Mouse (Mus musculus) myocyte (in vitro differentiated cells): ENCODE measurements around the gene Celf5. TPM values are rescaled to one million over a fixed set of nuclear protein-coding genes. Genes with fewer than 3 reads are reported as not detected.

ENCODE experiments used
- H3K27me3 ChIP-seq: one replicate; pipeline ENCODE4 v1.6.1; 2011; ENCODE audit not compliant: control insufficient read depth, insufficient read depth, insufficient read length
- H3K36me3 ChIP-seq: one replicate; pipeline ENCODE4 v1.6.1; 2011; ENCODE audit not compliant: control insufficient read depth, insufficient read depth
- H3K4me2 ChIP-seq: one replicate; pipeline ENCODE4 v1.6.1; 2011; ENCODE audit warnings: low read depth, control low read depth
- H3K4me3 ChIP-seq: one replicate; pipeline ENCODE4 v1.5.1; 2011; ENCODE audit warnings: mild to moderate bottlenecking, control low read depth, moderate library complexity
- H3K79me2 ChIP-seq: one replicate; pipeline ENCODE4 v1.6.1; 2011; ENCODE audit not compliant: control insufficient read depth, insufficient read depth
- H3ac ChIP-seq: one replicate; pipeline ENCODE4 v1.6.1; 2011; ENCODE audit not compliant: control insufficient read depth, insufficient read length
- CEBPB ChIP-seq: IDR thresholded peaks from 2 replicates; pipeline ENCODE4 v1.6.1; 2011; ENCODE audit warnings: mild to moderate bottlenecking, moderate library complexity; ENCODE audit not compliant: poor library complexity, insufficient read depth, severe bottlenecking
- E2F4 ChIP-seq: IDR thresholded peaks from one replicate; pipeline ENCODE4 v1.6.1; 2011; ENCODE audit warnings: mild to moderate bottlenecking, control low read depth, moderate library complexity; ENCODE audit not compliant: insufficient read depth
- MAX ChIP-seq: IDR thresholded peaks from one replicate; pipeline ENCODE4 v1.6.1; 2011; ENCODE audit warnings: low read depth, mild to moderate bottlenecking, control low read depth
- MYOD1 ChIP-seq, 3 experiments: IDR thresholded peaks; one replicate each; pipeline ENCODE4 v1.6.1; 2011; ENCODE audit warnings: control low read depth in 2 of 3, low read depth in 2 of 3, mild to moderate bottlenecking in 2 of 3, moderate library complexity in 1 of 3; ENCODE audit not compliant: insufficient read length in 2 of 3, control insufficient read depth in 1 of 3
- MYOG ChIP-seq, 3 experiments: IDR thresholded peaks; one replicate each; pipeline ENCODE4 v1.6.1; 2011; ENCODE audit warnings: control low read depth in 2 of 3, low read depth in 2 of 3, mild to moderate bottlenecking in 2 of 3; ENCODE audit not compliant: insufficient read length in 2 of 3, control insufficient read depth in 1 of 3, insufficient read depth in 1 of 3
- POLR2A ChIP-seq: IDR thresholded peaks from one replicate; pipeline ENCODE4 v1.6.1; 2011; ENCODE audit warnings: low read depth, mild to moderate bottlenecking, control low read depth, moderate library complexity; ENCODE audit not compliant: insufficient read length
- POLR2AphosphoS2 ChIP-seq: IDR thresholded peaks from one replicate; pipeline ENCODE4 v1.6.1; 2011; ENCODE audit warnings: low read depth, control low read depth; ENCODE audit not compliant: insufficient read length
- REST ChIP-seq: IDR thresholded peaks from one replicate; pipeline ENCODE4 v1.6.1; 2011; ENCODE audit warnings: mild to moderate bottlenecking, control low read depth, moderate library complexity; ENCODE audit not compliant: insufficient read depth, insufficient read length
- SRF ChIP-seq: IDR thresholded peaks from one replicate; pipeline ENCODE4 v1.6.1; 2011; ENCODE audit warnings: low read depth; ENCODE audit not compliant: control insufficient read depth, insufficient read length
- TCF12 ChIP-seq: IDR thresholded peaks from one replicate; pipeline ENCODE4 v1.6.1; 2011; ENCODE audit warnings: mild to moderate bottlenecking, control low read depth; ENCODE audit not compliant: poor library complexity, insufficient read depth, severe bottlenecking
- TCF3 ChIP-seq: IDR thresholded peaks from one replicate; pipeline ENCODE4 v1.6.1; 2011; ENCODE audit warnings: low read depth, control low read depth; ENCODE audit not compliant: insufficient read length
- USF1 ChIP-seq: IDR thresholded peaks from one replicate; pipeline ENCODE4 v1.6.1; 2011; ENCODE audit warnings: low read depth, mild to moderate bottlenecking, control low read depth, moderate library complexity
- polyA plus RNA-seq: library from polyadenylated mRNA; unstranded; fragments of >200 nt; fragmentation: generic; extraction: Trizol; gene quantifications from one replicate; pipeline ENCODE4 v1.2.1, GENCODE M21; 2012; ENCODE audit warnings: missing spikeins

The Celf5 gene
- polyA plus RNA-seq, 1 experiment: 0.37 TPM

GRCm38 (mm10) chr10:81495616-81496263 is 13.2 kb upstream of the Celf5 start:
- H3ac ChIP-seq: peak overlapping the region; percentile 95
- no peaks in the 10 kb centered on the region for H3K27me3 ChIP-seq
- no peak for TF ChIP-seq MYOD1 (IDR thresholded peaks at IDR 0.05; ENCODE audit: control insufficient read depth in 1 of 3, insufficient read length in 2 of 3, low read depth in 2 of 3)
- no peak for TF ChIP-seq POLR2A
- TF ChIP-seq SRF: no peak
- no peak for TF ChIP-seq E2F4
- TF ChIP-seq CEBPB: no peak
- no peak for TF ChIP-seq MYOG (IDR thresholded peaks at IDR 0.05; ENCODE audit: control insufficient read depth in 1 of 3, insufficient read depth in 1 of 3, insufficient read length in 2 of 3, low read depth in 2 of 3)
- TF ChIP-seq POLR2AphosphoS2: no peak
- no peak for TF ChIP-seq TCF12
- no peak for TF ChIP-seq REST
- TF ChIP-seq MAX: no peak
- no peak for TF ChIP-seq TCF3
- TF ChIP-seq USF1: no peak
- H3K79me2 ChIP-seq: peaks cover 23% of the 10 kb centered on the region
- peak overlapping the region; percentile 94 for H3K4me3 ChIP-seq
- H3K4me2 ChIP-seq: peak overlapping the region; percentile 85
- H3K36me3 ChIP-seq: peaks cover 10% of the 10 kb centered on the region

- TF ChIP-seq POLR2AphosphoS2: no peak
- no peak for TF ChIP-seq TCF12
- peaks cover 23% of the 10 kb centered on the region for H3K79me2 ChIP-seq
Observed at GRCm38 (mm10) chr10:81495151-81495550, 12.6 kb upstream of the Celf5 start.

GRCm38 (mm10) chr10:81494260-81495041 is 11.9 kb upstream of the Celf5 start:
- TF ChIP-seq REST (no peak), POLR2AphosphoS2 (no peak)
- H3K4me2 ChIP-seq: peak overlapping the region; percentile 85

More at GRCm38 (mm10) chr10:81495151-81495550, 12.6 kb upstream of the Celf5 start:
- H3K36me3 ChIP-seq: peaks cover 10% of the 10 kb centered on the region
- H3ac ChIP-seq: peak overlapping the region; percentile 95
- H3K4me2 ChIP-seq: peak overlapping the region; percentile 85
- H3K4me3 ChIP-seq: peak overlapping the region; percentile 94
- no peaks in the 10 kb centered on the region for H3K27me3 ChIP-seq

GRCm38 (mm10) chr10:81493601-81494220 is 11.2 kb upstream of the Celf5 start:
- peak overlapping the region; percentile 94 for H3K4me3 ChIP-seq
- no peak overlapping the region for H3K4me2 ChIP-seq
- H3K79me2 ChIP-seq: peaks cover 23% of the 10 kb centered on the region
- H3K36me3 ChIP-seq: peaks cover 10% of the 10 kb centered on the region
- H3ac ChIP-seq: no peak overlapping the region
- TF ChIP-seq MYOG (IDR thresholded peaks at IDR 0.05; ENCODE audit: control insufficient read depth in 1 of 3, insufficient read depth in 1 of 3, insufficient read length in 2 of 3, low read depth in 2 of 3) (no peak), TCF12 (no peak), MYOD1 (IDR thresholded peaks at IDR 0.05; ENCODE audit: control insufficient read depth in 1 of 3, insufficient read length in 2 of 3, low read depth in 2 of 3) (no peak), REST (no peak), SRF (no peak), TCF3 (no peak), POLR2AphosphoS2 (no peak), E2F4 (no peak), USF1 (no peak), POLR2A (no peak), CEBPB (no peak), MAX (no peak)
- H3K27me3 ChIP-seq: no peaks in the 10 kb centered on the region

More at GRCm38 (mm10) chr10:81494260-81495041, 11.9 kb upstream of the Celf5 start:
- peaks cover 10% of the 10 kb centered on the region for H3K36me3 ChIP-seq
- no peak overlapping the region for H3ac ChIP-seq
- H3K4me3 ChIP-seq: peak overlapping the region; percentile 94
- peaks cover 23% of the 10 kb centered on the region for H3K79me2 ChIP-seq
- H3K27me3 ChIP-seq: no peaks in the 10 kb centered on the region

GRCm38 (mm10) chr10:81492606-81493240 is 10.2 kb upstream of the Celf5 start:
- H3ac ChIP-seq: no peak overlapping the region
- TF ChIP-seq REST (no peak), E2F4 (no peak), CEBPB (no peak), SRF (no peak), MYOD1 (IDR thresholded peaks at IDR 0.05; ENCODE audit: control insufficient read depth in 1 of 3, insufficient read length in 2 of 3, low read depth in 2 of 3) (no peak), POLR2A (no peak), USF1 (no peak), POLR2AphosphoS2 (no peak), MYOG (IDR thresholded peaks at IDR 0.05; ENCODE audit: control insufficient read depth in 1 of 3, insufficient read depth in 1 of 3, insufficient read length in 2 of 3, low read depth in 2 of 3) (no peak), TCF12 (no peak), MAX (no peak), TCF3 (no peak)
- peaks cover 10% of the 10 kb centered on the region for H3K36me3 ChIP-seq
- H3K79me2 ChIP-seq: peaks cover 23% of the 10 kb centered on the region
- H3K4me2 ChIP-seq: no peak overlapping the region
- no peak overlapping the region for H3K4me3 ChIP-seq
- H3K27me3 ChIP-seq: no peaks in the 10 kb centered on the region
